In genomic region chr6:117254620-117255228, GRCm38 (mm10) we compare ENCODE assay signal across 8 mouse cellular contexts.
DNase-seq lines count a peak whose midpoint lies in the region; ATAC-seq and TF ChIP-seq lines count a peak whose summit lies in the region.

No protein-coding gene starts in this region.

- WGBS in limb, embryonic 14.5 days = 60% methylated on average over 3 of the region's 3 CpGs
- WGBS in limb, embryonic 10.5 days = 89% methylated on average over 3 of the region's 3 CpGs
- WGBS in midbrain, embryonic 10.5 days = 83% methylated on average over 3 of the region's 3 CpGs

- H3K36me3 ChIP-seq in limb, embryonic 14.5 days (ENCODE audit: control insufficient read depth, insufficient read depth, low read length) = no peaks in the 10 kb centered on the region
- H3K36me3 ChIP-seq in limb, embryonic 10.5 days = no peaks in the 10 kb centered on the region
- no peaks in the 10 kb centered on the region for H3K36me3 ChIP-seq in midbrain, embryonic 10.5 days

- no peak for TF ChIP-seq POLR2A in limb, embryonic 14.5 days (IDR thresholded peaks at IDR 0.05; ENCODE audit: borderline replicate concordance, extremely low read depth, insufficient read depth, insufficient read length)

- H3K4me3 ChIP-seq in limb, embryonic 14.5 days (replicated peaks; ENCODE audit: low read length) = no peak overlapping the region
- H3K4me3 ChIP-seq in limb, embryonic 10.5 days = no peak overlapping the region
- H3K4me3 ChIP-seq in midbrain, embryonic 10.5 days = no peak overlapping the region

- no peak overlapping the region for H3K4me2 ChIP-seq in limb, embryonic 14.5 days (replicated peaks; ENCODE audit: low read depth, low read length, severe bottlenecking)

- H3K27me3 ChIP-seq in limb, embryonic 14.5 days (ENCODE audit: control insufficient read depth, insufficient read depth, low read length) = no peaks in the 10 kb centered on the region
- no peaks in the 10 kb centered on the region for H3K27me3 ChIP-seq in limb, embryonic 10.5 days (ENCODE audit: low read depth, poor library complexity, severe bottlenecking)
- no peaks in the 10 kb centered on the region for H3K27me3 ChIP-seq in midbrain, embryonic 10.5 days (ENCODE audit: low read depth, poor library complexity, severe bottlenecking)

- DNase-seq in limb, embryonic 14.5 days (ENCODE audit: low spot score) = peak; percentile 44
- DNase-seq in limb, embryonic 10.5 days (ENCODE audit: low spot score) = no peak
- DNase-seq in cerebellum, adult 18-20 months = peak; percentile 55
- DNase-seq in heart, adult 8-10 months (ENCODE audit: low spot score) = peak; percentile 53
- DNase-seq in layer of hippocampus, adult 11-12 months (ENCODE audit: low spot score) = peak; percentile 68
- no peak for DNase-seq in midbrain, embryonic 10.5 days (ENCODE audit: low spot score)
- DNase-seq in urinary bladder, postnatal 36 days (ENCODE audit: low spot score in 2 of 2) = no peak
- DNase-seq in urinary bladder, postnatal 25 days (ENCODE audit: low spot score) = no peak

- H3K9me3 ChIP-seq in limb, embryonic 14.5 days (ENCODE audit: control insufficient read depth, low read length) = no peaks in the 10 kb centered on the region
- no peaks in the 10 kb centered on the region for H3K9me3 ChIP-seq in limb, embryonic 10.5 days (replicated peaks)
- H3K9me3 ChIP-seq in midbrain, embryonic 10.5 days (replicated peaks) = no peaks in the 10 kb centered on the region

- H3K4me1 ChIP-seq in limb, embryonic 14.5 days (ENCODE audit: control insufficient read depth, insufficient read depth, low read length) = peaks cover 4% of the 10 kb centered on the region; the same call in 1 of the 2 replicates
- peaks cover 29% of the 10 kb centered on the region for H3K4me1 ChIP-seq in limb, embryonic 10.5 days
- H3K4me1 ChIP-seq in midbrain, embryonic 10.5 days = peaks cover 24% of the 10 kb centered on the region

- H3K27ac ChIP-seq in limb, embryonic 14.5 days (replicated peaks; ENCODE audit: low read depth, low read length) = no peak overlapping the region
- no peak overlapping the region for H3K27ac ChIP-seq in limb, embryonic 10.5 days
- 0 out of 2 replicates have a peak overlapping the region, but pooled peaks have one; percentile 23 for H3K27ac ChIP-seq in midbrain, embryonic 10.5 days (replicated peaks)

- no peak overlapping the region for H3K9ac ChIP-seq in limb, embryonic 14.5 days (ENCODE audit: low read depth, low read length, severe bottlenecking)

- ATAC-seq in limb, embryonic 14.5 days (ENCODE audit: low FRiP score, low read depth) = no peak

Comparison
In these comparisons a context has a peak if more than half of its experiments do, and no peak if none do; other contexts are left out.
1. DNase-seq: peak in limb, embryonic 14.5 days (single experiment), cerebellum, adult 18-20 months (2 of 2), heart, adult 8-10 months (single experiment) and layer of hippocampus, adult 11-12 months (single experiment); none in limb, embryonic 10.5 days (single experiment), midbrain, embryonic 10.5 days (single experiment), urinary bladder, postnatal 36 days (0 of 2) and urinary bladder, postnatal 25 days (single experiment).